Comparison of ENCODE assay signal across 8 mouse cellular contexts in genomic region chr2:118895990-118896913, GRCm38 (mm10). TPM values are rescaled to one million over a fixed set of nuclear protein-coding genes. Genes with fewer than 3 reads are reported as not detected.
DNase-seq lines count a peak whose midpoint lies in the region; ATAC-seq and TF ChIP-seq lines count a peak whose summit lies in the region.

No protein-coding gene starts in this region.

- no peak for TF ChIP-seq POLR2A in cerebellum, adult 2 months (IDR thresholded peaks at IDR 0.05; ENCODE audit: borderline replicate concordance, insufficient read depth, low read length)

- peak; percentile 6 for ATAC-seq in intestine, embryonic 16.5 days
- no peak for ATAC-seq in lung, embryonic 15.5 days (ENCODE audit: borderline replicate concordance, extremely low read depth, low FRiP score, low TSS enrichment)

- peak overlapping the region; percentile 52 for H3K9ac ChIP-seq in intestine, embryonic 16.5 days (ENCODE audit: low read depth, low read length)
- peak overlapping the region; percentile 44 for H3K9ac ChIP-seq in lung, embryonic 15.5 days

- TF ChIP-seq CTCF in cerebellum, adult 2 months (IDR thresholded peaks at IDR 0.05; ENCODE audit: borderline replicate concordance, insufficient read depth, low read depth, low read length): no peak

- no peaks in the 10 kb centered on the region for H3K36me3 ChIP-seq in intestine, embryonic 16.5 days (ENCODE audit: control insufficient read depth, insufficient read depth, low read length)
- no peaks in the 10 kb centered on the region for H3K36me3 ChIP-seq in lung, embryonic 15.5 days

- intact Hi-C loops in left cerebral cortex, postnatal 36 days (cut with DNase I): loop anchor here (5.0 kb wide), 1 partner anchor 149 kb away; the partner anchor contains the start of gene Inafm2

- peak overlapping the region; percentile 59 for H3K4me3 ChIP-seq in cerebellum, adult 2 months (replicated peaks; ENCODE audit: insufficient read depth, low read depth, low read length)
- peak overlapping the region; percentile 51 for H3K4me3 ChIP-seq in intestine, embryonic 16.5 days (ENCODE audit: low read length)
- peak overlapping the region; percentile 46 for H3K4me3 ChIP-seq in lung, embryonic 15.5 days

- H3K4me1 ChIP-seq in cerebellum, adult 2 months (ENCODE audit: control insufficient read depth, insufficient read depth, low read length): peaks cover 9% of the 10 kb centered on the region
- H3K4me1 ChIP-seq in intestine, embryonic 16.5 days (ENCODE audit: control insufficient read depth, insufficient read depth, low read length): peaks cover 10% of the 10 kb centered on the region
- H3K4me1 ChIP-seq in lung, embryonic 15.5 days: peaks cover 30% of the 10 kb centered on the region

- no peak overlapping the region for H3K27ac ChIP-seq in cerebellum, adult 2 months (ENCODE audit: insufficient read depth, low read length)
- no peak overlapping the region for H3K27ac ChIP-seq in intestine, embryonic 16.5 days (ENCODE audit: low read length)
- no peak overlapping the region for H3K27ac ChIP-seq in lung, embryonic 15.5 days

- DNase-seq in right cerebral cortex, postnatal 4 days: peak; percentile 60
- no peak for DNase-seq in right cerebral cortex, postnatal 25 days
- DNase-seq in cerebellum, adult 2 months: peak; percentile 53 to 57
- peak; percentile 97 for DNase-seq in heart, adult 11 months
- DNase-seq in retina, embryonic 14.5 days (ENCODE audit: low spot score): peak; percentile 55
- DNase-seq in left cerebral cortex, postnatal 36 days (ENCODE audit: low spot score in 2 of 2): no peak

- 5% methylated on average over 38 of the region's 38 CpGs for WGBS in cerebellum, adult 2 months
- 2% methylated on average over 38 of the region's 38 CpGs for WGBS in intestine, embryonic 16.5 days
- 2% methylated on average over 37 of the region's 38 CpGs for WGBS in lung, embryonic 15.5 days

- H3K27me3 ChIP-seq in cerebellum, adult 2 months (ENCODE audit: control insufficient read depth, insufficient read depth, low read length): no peaks in the 10 kb centered on the region
- peaks cover 53% of the 10 kb centered on the region for H3K27me3 ChIP-seq in intestine, embryonic 16.5 days (replicated peaks; ENCODE audit: control insufficient read depth, insufficient read depth, low read length)
- H3K27me3 ChIP-seq in lung, embryonic 15.5 days: peaks cover 92% of the 10 kb centered on the region

- peak overlapping the region; percentile 59 for H3K4me2 ChIP-seq in intestine, embryonic 16.5 days (ENCODE audit: low read depth, low read length)
- peak overlapping the region; percentile 95 for H3K4me2 ChIP-seq in lung, embryonic 15.5 days

- H3K9me3 ChIP-seq in intestine, embryonic 16.5 days (ENCODE audit: control insufficient read depth, low read length): no peaks in the 10 kb centered on the region
- H3K9me3 ChIP-seq in lung, embryonic 15.5 days: no peaks in the 10 kb centered on the region

RNA-seq across cellular contexts. Expression of gene Bahd1, which starts 3.9 kb away (rescaled TPM):
- polyA plus RNA-seq in cerebellum, adult 2 months (2012; rRNA removed): 16.6 and 16.7 TPM in 2 replicates
- polyA plus RNA-seq in intestine, embryonic 16.5 days (2015; fragmentation: Nextera tagmentation; extraction: Ambion mirVana): 3.6 and 4.9 TPM in 2 replicates
- 3.6 and 4.3 TPM in 2 replicates for polyA plus RNA-seq in lung, embryonic 15.5 days (2015; fragmentation: Nextera tagmentation; extraction: Ambion mirVana)
- total RNA-seq in left cerebral cortex, postnatal 36 days (2021): 10 to 100 TPM; 40.4 to 45.0 TPM

RNA-seq across cellular contexts. Expression of gene Chst14, which starts 30.0 kb away (rescaled TPM):
- polyA plus RNA-seq in cerebellum, adult 2 months (2012; rRNA removed): 4.2 and 4.4 TPM in 2 replicates
- polyA plus RNA-seq in intestine, embryonic 16.5 days (2015; fragmentation: Nextera tagmentation; extraction: Ambion mirVana): 16.1 and 16.6 TPM in 2 replicates
- 31.7 and 35.2 TPM in 2 replicates for polyA plus RNA-seq in lung, embryonic 15.5 days (2015; fragmentation: Nextera tagmentation; extraction: Ambion mirVana)
- total RNA-seq in left cerebral cortex, postnatal 36 days (2021): 1 to 10 TPM; 1.5 to 2.0 TPM

RNA-seq across cellular contexts. Expression of gene Ivd, which starts 34.5 kb away (rescaled TPM):
- 128 and 134 TPM in 2 replicates for polyA plus RNA-seq in cerebellum, adult 2 months (2012; rRNA removed)
- polyA plus RNA-seq in intestine, embryonic 16.5 days (2015; fragmentation: Nextera tagmentation; extraction: Ambion mirVana): 41.9 and 51.3 TPM in 2 replicates
- 76.1 and 86.2 TPM in 2 replicates for polyA plus RNA-seq in lung, embryonic 15.5 days (2015; fragmentation: Nextera tagmentation; extraction: Ambion mirVana)
- 10 to 100 TPM; 58.2 to 73.7 TPM for total RNA-seq in left cerebral cortex, postnatal 36 days (2021)

Comparison
In these comparisons a context has a peak if more than half of its experiments do, and no peak if none do; other contexts are left out.
1. DNase-seq: peak in right cerebral cortex, postnatal 4 days (single experiment), cerebellum, adult 2 months (2 of 2), heart, adult 11 months (single experiment) and retina, embryonic 14.5 days (single experiment); none in right cerebral cortex, postnatal 25 days (single experiment) and left cerebral cortex, postnatal 36 days (0 of 2).
2. Peak in every context shown above with its lines, with median percentiles within 50 percentile points of each other: H3K4me3 ChIP-seq.